Mouse (Mus musculus) spleen, adult 2 months (tissue): ENCODE data around the gene Cnrip1.

Experiments
- CTCF ChIP-seq: fragments of 200-500 bp; IDR thresholded peaks from 2 replicates; pipeline ENCODE4 v1.5.1; 2011; ENCODE audit warnings: mild to moderate bottlenecking, inconsistent platforms; ENCODE audit not compliant: insufficient read depth, insufficient read length, insufficient replicate concordance; ENCODE audit errors: extremely low read depth
- POLR2A ChIP-seq: fragments of 200-500 bp; IDR thresholded peaks from 2 replicates; pipeline ENCODE4 v1.6.1; 2011; ENCODE audit warnings: low read depth, low read length, inconsistent platforms

- TF ChIP-seq POLR2A (no peak), CTCF (no peak)
These were observed 32.5 kb downstream of the Cnrip1 start for GRCm38 (mm10) chr11:17083866-17084265.
